Mouse (Mus musculus): ENCODE results near the gene Timm29. TPM values are rescaled to one million over a fixed set of nuclear protein-coding genes. Genes with fewer than 3 reads are reported as not detected.
"Not testable (repeated sequence)": the region's sequence is repeated elsewhere in the genome, so short reads cannot be mapped to it uniquely, and the experiment has no call there.

Gene Timm29
- polyA plus RNA-seq, 1 experiment from 2014 or later, result 74.0 TPM

DNA sequence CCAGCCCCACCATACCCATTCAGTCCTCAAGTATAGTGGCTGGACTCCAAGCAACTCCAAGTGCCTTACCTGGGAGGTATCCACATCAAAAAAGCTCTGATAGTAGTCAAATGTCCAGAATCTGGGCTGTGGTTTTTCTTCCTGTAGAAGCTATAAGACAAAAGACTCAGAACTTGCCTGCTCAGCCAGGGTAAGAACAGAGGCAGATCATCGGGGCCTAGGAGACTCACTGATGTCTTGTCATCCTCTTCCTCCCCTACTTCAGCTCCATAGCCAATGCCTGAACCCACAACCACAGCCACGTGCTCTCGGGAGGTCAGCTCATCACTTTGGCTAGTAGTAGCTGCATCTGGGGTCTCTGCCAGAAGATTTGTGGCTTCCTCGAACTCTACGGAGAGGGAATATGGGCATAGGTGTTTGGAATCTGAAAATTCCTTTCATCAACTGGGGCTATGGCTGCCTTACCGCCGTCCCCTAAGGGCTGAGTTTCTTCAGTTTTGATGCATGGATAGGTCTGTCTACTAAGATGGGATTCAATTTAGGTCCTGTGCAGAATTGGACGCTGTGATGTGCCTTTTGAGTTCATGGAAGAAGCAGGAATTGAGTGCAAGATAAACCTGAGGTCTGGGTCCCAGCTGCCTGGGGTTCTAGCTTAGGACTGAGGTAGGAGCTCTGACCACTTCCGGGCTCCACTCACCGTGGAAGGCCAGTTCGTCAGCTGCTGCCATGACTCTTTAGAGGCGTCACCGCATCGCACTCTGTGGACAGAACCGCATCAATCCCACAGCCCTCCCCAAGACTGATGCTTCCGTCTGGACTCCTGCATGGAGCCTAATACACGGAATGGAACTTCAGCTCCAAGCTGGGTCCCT, 455 bp upstream of the Timm29 start:
- WGBS, result 21% methylated on average over 17 of the region's 17 CpGs
- DNase-seq (ENCODE audit: low spot score) (no peak), ATAC-seq (ENCODE audit: low FRiP score) (peak; percentile 78)
- Histone ChIP-seq H3K4me3 (replicated peaks; ENCODE audit: low read length) (peak overlapping the region; percentile 94), H3K4me2 (replicated peaks) (peak overlapping the region; percentile 87), H3K27me3 (ENCODE audit: control insufficient read depth, insufficient read depth, low read length) (no peaks in the 10 kb centered on the region), H3K27ac (peak overlapping the region; percentile 86), H3K9me3 (ENCODE audit: control insufficient read depth, low read length) (no peaks in the 10 kb centered on the region), H3K9ac (peak overlapping the region; percentile 90), H3K36me3 (replicated peaks; ENCODE audit: control insufficient read depth, insufficient read depth) (peaks cover 54% of the 10 kb centered on the region), H3K4me1 (replicated peaks; ENCODE audit: control insufficient read depth, insufficient read depth, low read length) (peaks cover 31% of the 10 kb centered on the region)

DNA sequence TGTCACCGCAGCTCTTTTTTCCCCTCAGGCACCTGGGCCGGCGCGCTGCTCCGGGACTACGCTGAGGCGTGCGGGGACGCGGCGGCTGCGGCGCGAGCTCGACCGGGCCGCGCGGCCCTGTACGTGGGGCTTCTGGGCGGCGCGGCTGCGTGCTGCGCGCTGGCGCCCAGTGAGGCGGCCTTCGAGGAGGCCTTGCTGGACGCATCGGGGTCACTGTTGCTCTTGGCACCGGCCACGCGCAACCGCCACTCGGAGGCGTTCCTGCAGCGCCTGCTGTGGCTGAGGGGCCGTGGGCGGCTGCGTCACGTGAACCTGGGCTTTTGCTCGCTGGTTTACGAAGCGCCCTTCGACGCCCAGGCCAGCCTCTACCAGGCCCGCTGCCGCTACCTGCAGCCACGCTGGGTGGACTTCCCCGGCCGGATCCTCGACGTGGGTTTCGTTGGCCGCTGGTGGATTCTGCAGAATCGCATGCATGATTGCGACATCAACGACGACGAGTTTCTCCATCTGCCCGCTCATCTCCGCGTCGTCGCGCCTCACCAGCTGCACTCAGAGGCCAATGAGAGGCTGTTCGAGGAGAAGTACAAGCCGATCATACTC, 700 bp downstream of the Timm29 start:
- WGBS, result 1% methylated on average over 68 of the region's 69 CpGs
- Histone ChIP-seq H3K4me1 (replicated peaks; ENCODE audit: control insufficient read depth, insufficient read depth, low read length) (peaks cover 31% of the 10 kb centered on the region), H3K9ac (peak overlapping the region; percentile 90), H3K36me3 (replicated peaks; ENCODE audit: control insufficient read depth, insufficient read depth) (peaks cover 42% of the 10 kb centered on the region), H3K4me2 (replicated peaks) (peak overlapping the region; percentile 87), H3K4me3 (replicated peaks; ENCODE audit: low read length) (peak overlapping the region; percentile 94), H3K27me3 (ENCODE audit: control insufficient read depth, insufficient read depth, low read length) (no peaks in the 10 kb centered on the region), H3K9me3 (ENCODE audit: control insufficient read depth, low read length) (no peaks in the 10 kb centered on the region), H3K27ac (peak overlapping the region; percentile 86)
- peak; percentile 71 for ATAC-seq (ENCODE audit: low FRiP score)
- no peak for DNase-seq (ENCODE audit: low spot score)

DNA sequence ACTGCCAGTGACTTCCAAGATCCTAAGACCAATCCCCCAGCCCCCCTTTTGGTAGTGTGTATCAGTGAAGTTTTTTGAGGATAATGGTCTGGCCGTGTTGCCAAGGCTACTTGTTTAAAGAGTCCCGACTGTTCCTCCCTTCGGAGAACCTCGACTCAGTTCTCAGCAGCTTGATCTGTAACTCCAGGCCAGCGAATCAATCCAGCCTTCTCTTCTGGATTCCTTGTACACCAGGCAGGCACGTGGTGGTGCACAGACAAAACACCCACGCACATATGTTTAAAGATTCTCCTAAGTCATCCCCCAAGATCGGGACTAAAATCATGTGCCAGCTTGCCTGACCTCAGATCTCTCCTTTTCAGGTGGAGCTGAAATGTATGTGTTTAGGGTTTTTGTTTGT, 1.8 kb downstream of the Timm29 start:
- Histone ChIP-seq H3K4me3 (replicated peaks; ENCODE audit: low read length) (peak overlapping the region; percentile 94), H3K9ac (peak overlapping the region; percentile 90; the same call in 1 of the 2 replicates), H3K4me2 (replicated peaks) (peak overlapping the region; percentile 87), H3K4me1 (replicated peaks; ENCODE audit: control insufficient read depth, insufficient read depth, low read length) (peaks cover 31% of the 10 kb centered on the region), H3K36me3 (replicated peaks; ENCODE audit: control insufficient read depth, insufficient read depth) (peaks cover 31% of the 10 kb centered on the region)
- H3K27ac ChIP-seq; ATAC-seq (ENCODE audit: low FRiP score); DNase-seq (ENCODE audit: low spot score); H3K27me3 ChIP-seq (ENCODE audit: control insufficient read depth, insufficient read depth, low read length); H3K9me3 ChIP-seq (ENCODE audit: control insufficient read depth, low read length): not testable (repeated sequence)
- WGBS, result 92% methylated on average over 8 of the region's 8 CpGs

- Histone ChIP-seq H3K9me3 (ENCODE audit: control insufficient read depth, low read length) (no peaks in the 10 kb centered on the region), H3K27ac (no peak overlapping the region), H3K4me2 (replicated peaks) (peak overlapping the region; percentile 87; the same call in 1 of the 2 replicates), H3K9ac (0 out of 2 replicates have a peak overlapping the region, but pooled peaks have one; percentile 11), H3K27me3 (ENCODE audit: control insufficient read depth, insufficient read depth, low read length) (no peaks in the 10 kb centered on the region), H3K4me3 (replicated peaks; ENCODE audit: low read length) (no peak overlapping the region), H3K36me3 (replicated peaks; ENCODE audit: control insufficient read depth, insufficient read depth) (peaks cover 26% of the 10 kb centered on the region), H3K4me1 (replicated peaks; ENCODE audit: control insufficient read depth, insufficient read depth, low read length) (peaks cover 31% of the 10 kb centered on the region)
- no peak for DNase-seq (ENCODE audit: low spot score)
- no peak for ATAC-seq (ENCODE audit: low FRiP score)
- WGBS, result 93% methylated on average over 2 of the region's 2 CpGs
Measured at GRCm38 (mm10) chr9:21594838-21595237, 2.3 kb downstream of the Timm29 start.

GRCm38 (mm10) chr9:21598198-21598597, 5.7 kb downstream of the Timm29 start:
- H3K27ac ChIP-seq, result no peak overlapping the region
- peaks cover 22% of the 10 kb centered on the region; the same call in 1 of the 2 replicates for H3K36me3 ChIP-seq (replicated peaks; ENCODE audit: control insufficient read depth, insufficient read depth)
- WGBS, result 25% methylated on average over 2 of the region's 2 CpGs
- no peak overlapping the region for H3K4me3 ChIP-seq (replicated peaks; ENCODE audit: low read length)
- H3K27me3 ChIP-seq (ENCODE audit: control insufficient read depth, insufficient read depth, low read length), result no peaks in the 10 kb centered on the region
- H3K4me2 ChIP-seq (replicated peaks), result no peak overlapping the region
- no peak overlapping the region for H3K9ac ChIP-seq
- DNase-seq (ENCODE audit: low spot score) (no peak), ATAC-seq (ENCODE audit: low FRiP score) (no peak)
- no peaks in the 10 kb centered on the region for H3K9me3 ChIP-seq (ENCODE audit: control insufficient read depth, low read length)
- H3K4me1 ChIP-seq (replicated peaks; ENCODE audit: control insufficient read depth, insufficient read depth, low read length), result peaks cover 22% of the 10 kb centered on the region

GRCm38 (mm10) chr9:21600186-21600585, 7.7 kb downstream of the Timm29 start:
- no peak overlapping the region for H3K4me3 ChIP-seq (replicated peaks; ENCODE audit: low read length)
- no peaks in the 10 kb centered on the region for H3K27me3 ChIP-seq (ENCODE audit: control insufficient read depth, insufficient read depth, low read length)
- no peak overlapping the region for H3K4me2 ChIP-seq (replicated peaks)
- H3K9ac ChIP-seq, result no peak overlapping the region
- H3K4me1 ChIP-seq (replicated peaks; ENCODE audit: control insufficient read depth, insufficient read depth, low read length), result peaks cover 2% of the 10 kb centered on the region; the same call in 1 of the 2 replicates
- ATAC-seq (ENCODE audit: low FRiP score), result no peak
- H3K36me3 ChIP-seq (replicated peaks; ENCODE audit: control insufficient read depth, insufficient read depth), result peaks cover 15% of the 10 kb centered on the region; the same call in 1 of the 2 replicates
- H3K27ac ChIP-seq, result no peak overlapping the region
- 85% methylated on average over 3 of the region's 3 CpGs for WGBS
- H3K9me3 ChIP-seq (ENCODE audit: control insufficient read depth, low read length), result no peaks in the 10 kb centered on the region
- no peak for DNase-seq (ENCODE audit: low spot score)

- peaks cover 7% of the 10 kb centered on the region; the same call in 1 of the 2 replicates for H3K36me3 ChIP-seq (replicated peaks; ENCODE audit: control insufficient read depth, insufficient read depth)
- H3K27me3 ChIP-seq (ENCODE audit: control insufficient read depth, insufficient read depth, low read length), result no peaks in the 10 kb centered on the region
- no peak for DNase-seq (ENCODE audit: low spot score)
- 89% methylated on average over 2 of the region's 2 CpGs for WGBS
- H3K9ac ChIP-seq, result no peak overlapping the region
- no peak overlapping the region for H3K27ac ChIP-seq
- H3K4me1 ChIP-seq (replicated peaks; ENCODE audit: control insufficient read depth, insufficient read depth, low read length), result no peaks in the 10 kb centered on the region
- no peak for ATAC-seq (ENCODE audit: low FRiP score)
- H3K9me3 ChIP-seq (ENCODE audit: control insufficient read depth, low read length), result no peaks in the 10 kb centered on the region
- H3K4me2 ChIP-seq (replicated peaks), result no peak overlapping the region
- H3K4me3 ChIP-seq (replicated peaks; ENCODE audit: low read length), result no peak overlapping the region
Measured at GRCm38 (mm10) chr9:21601073-21601472, 8.6 kb downstream of the Timm29 start.

DNA sequence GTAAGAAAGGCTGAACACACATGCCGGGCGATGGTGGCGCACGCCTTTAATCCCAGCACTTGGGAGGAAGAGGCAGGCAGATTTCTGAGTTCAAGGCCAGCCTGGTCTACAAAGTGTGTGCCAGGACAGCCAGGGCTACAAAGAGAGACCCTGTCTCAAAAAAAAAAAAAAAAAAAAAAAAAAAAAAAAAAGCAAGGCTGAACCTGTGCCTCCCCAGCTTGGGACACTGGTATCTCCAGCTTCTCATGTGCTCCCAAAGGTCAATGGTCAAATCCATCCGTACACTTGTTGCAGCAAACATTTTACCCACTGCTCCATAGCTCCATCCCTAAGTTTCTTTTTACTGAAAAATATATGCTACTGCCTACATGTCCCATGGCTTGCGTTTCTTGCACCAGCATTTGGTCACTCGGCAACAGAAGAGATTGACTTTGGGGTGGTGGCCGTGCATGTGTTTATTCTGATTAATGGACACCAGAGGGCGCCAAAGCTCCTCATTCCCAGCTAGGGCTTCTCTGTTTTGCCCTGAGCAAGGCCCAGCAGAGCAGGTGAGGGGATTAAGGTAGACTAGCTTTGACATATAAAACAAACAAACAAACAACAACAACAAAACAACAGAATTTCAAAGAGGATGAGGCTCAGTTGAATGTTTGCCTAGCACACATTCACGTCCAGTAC, 9.3 kb downstream of the Timm29 start:
- DNase-seq (ENCODE audit: low spot score) (peak; percentile 85), ATAC-seq (ENCODE audit: low FRiP score) (peak; percentile 72)
- Histone ChIP-seq H3K36me3 (replicated peaks; ENCODE audit: control insufficient read depth, insufficient read depth) (0 out of 2 replicates have a peak, but pooled peaks cover under 1% of the 10 kb centered on the region), H3K4me3 (replicated peaks; ENCODE audit: low read length) (no peak overlapping the region), H3K9me3 (ENCODE audit: control insufficient read depth, low read length) (no peaks in the 10 kb centered on the region), H3K4me1 (replicated peaks; ENCODE audit: control insufficient read depth, insufficient read depth, low read length) (no peaks in the 10 kb centered on the region), H3K27ac (no peak overlapping the region), H3K4me2 (replicated peaks) (no peak overlapping the region), H3K27me3 (ENCODE audit: control insufficient read depth, insufficient read depth, low read length) (no peaks in the 10 kb centered on the region), H3K9ac (no peak overlapping the region)
- 51% methylated on average over 10 of the region's 10 CpGs for WGBS

DNA sequence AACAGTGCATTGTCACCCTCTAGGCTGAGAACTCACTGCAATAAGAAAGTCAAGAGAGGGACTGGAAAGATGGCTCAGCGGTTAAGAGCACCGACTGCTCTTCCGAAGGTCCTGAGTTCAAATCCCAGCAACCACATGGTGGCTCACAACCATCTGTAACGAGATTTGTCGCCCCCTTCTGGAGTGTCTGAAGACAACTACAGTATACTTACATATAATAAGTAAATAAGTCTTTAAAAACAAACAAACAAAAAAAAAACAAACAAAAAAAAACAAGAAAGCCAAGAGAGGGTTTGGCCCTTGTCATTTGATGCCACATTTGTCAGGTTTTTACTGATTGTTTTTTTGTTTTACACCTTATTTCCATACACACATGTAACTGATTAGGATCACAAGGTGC, 11.6 kb downstream of the Timm29 start:
- Histone ChIP-seq H3K27me3 (ENCODE audit: control insufficient read depth, insufficient read depth, low read length) (no peaks in the 10 kb centered on the region), H3K27ac (no peak overlapping the region)

More for the DNA sequence above, 11.6 kb downstream of the Timm29 start:
- Histone ChIP-seq H3K4me2 (replicated peaks) (no peak overlapping the region), H3K4me3 (replicated peaks; ENCODE audit: low read length) (no peak overlapping the region), H3K9ac (no peak overlapping the region), H3K9me3 (ENCODE audit: control insufficient read depth, low read length) (no peaks in the 10 kb centered on the region), H3K4me1 (replicated peaks; ENCODE audit: control insufficient read depth, insufficient read depth, low read length) (no peaks in the 10 kb centered on the region), H3K36me3 (replicated peaks; ENCODE audit: control insufficient read depth, insufficient read depth) (no peaks in the 10 kb centered on the region)
- DNase-seq (ENCODE audit: low spot score) (no peak), ATAC-seq (ENCODE audit: low FRiP score) (no peak)
- WGBS, result 72% methylated on average over 5 of the region's 5 CpGs

All from hindbrain, embryonic 14.5 days (tissue).